ENCODE assay signal across 10 mouse cellular contexts in genomic region chr6:70956285-70956912, GRCm38 (mm10). TPM values are rescaled to one million over a fixed set of nuclear protein-coding genes. Genes with fewer than 3 reads are reported as not detected.
DNase-seq lines count a peak whose midpoint lies in the region; ATAC-seq and TF ChIP-seq lines count a peak whose summit lies in the region.
"Had no signal": no experiment of that assay in that cellular context is flagged by ENCODE, and none has a peak within 500 bp of the region (broad histone marks: within the 10 kb centered on the region; RNA-seq: fewer than 3 reads in every experiment).

Foxi3 (plus strand) TSS chr6:70956531.

- no peaks in the 10 kb centered on the region for H3K36me3 ChIP-seq in heart, embryonic 14.5 days (ENCODE audit: control insufficient read depth, insufficient read depth, low read length)
- no peaks in the 10 kb centered on the region for H3K36me3 ChIP-seq in forebrain, embryonic 15.5 days
- H3K36me3 ChIP-seq in kidney, adult 2 months (ENCODE audit: control insufficient read depth, insufficient read depth, low read length), result no peaks in the 10 kb centered on the region
- H3K36me3 ChIP-seq in lung, embryonic 14.5 days (ENCODE audit: insufficient read depth), result no peaks in the 10 kb centered on the region

- TF ChIP-seq POLR2A in kidney, adult 2 months (IDR thresholded peaks at IDR 0.05; ENCODE audit: low read depth, low read length), result no peak

- H3K4me1 ChIP-seq in heart, embryonic 14.5 days (ENCODE audit: control insufficient read depth in 2 of 2, insufficient read depth in 2 of 2, low read length in 2 of 2), result peaks cover 0 to 9% of the 10 kb centered on the region in 2 experiments; a peak in 3 of 4 replicates
- H3K4me1 ChIP-seq in forebrain, embryonic 15.5 days, result peaks cover 12% of the 10 kb centered on the region
- no peaks in the 10 kb centered on the region for H3K4me1 ChIP-seq in kidney, adult 2 months (ENCODE audit: control insufficient read depth, insufficient read depth, low read length)
- H3K4me1 ChIP-seq in lung, embryonic 14.5 days (ENCODE audit: insufficient read depth), result no peaks in the 10 kb centered on the region

- H3K9me3 ChIP-seq in heart, embryonic 14.5 days (ENCODE audit: control insufficient read depth, low read length), result no peaks in the 10 kb centered on the region
- no peaks in the 10 kb centered on the region for H3K9me3 ChIP-seq in forebrain, embryonic 15.5 days
- H3K9me3 ChIP-seq in lung, embryonic 14.5 days (ENCODE audit: low read depth, low read length), result no peaks in the 10 kb centered on the region

- peaks cover 84% of the 10 kb centered on the region for H3K27me3 ChIP-seq in heart, embryonic 14.5 days (ENCODE audit: control insufficient read depth, insufficient read depth, low read length)
- H3K27me3 ChIP-seq in forebrain, embryonic 15.5 days, result peaks cover 67% of the 10 kb centered on the region
- H3K27me3 ChIP-seq in kidney, adult 2 months (replicated peaks; ENCODE audit: control insufficient read depth, insufficient read depth, low read length), result no peaks in the 10 kb centered on the region; the same call in none of the 2 replicates
- H3K27me3 ChIP-seq in lung, embryonic 14.5 days (ENCODE audit: insufficient read depth, low read length), result peaks cover 77% of the 10 kb centered on the region

- TF ChIP-seq CTCF in kidney, adult 2 months (conservative IDR thresholded peaks at IDR 0.05; ENCODE audit: insufficient read depth, insufficient read length, low read depth, low read length), result no peak
- no peak for TF ChIP-seq CTCF in lung, embryonic 14.5 days (IDR thresholded peaks at IDR 0.05; ENCODE audit: low read depth)

- no peak within 1 kb of the TSS for H3K27ac ChIP-seq in heart, embryonic 14.5 days (replicated peaks in 1 of 2; ENCODE audit: control insufficient read depth in 1 of 2, insufficient read depth in 1 of 2, low read depth in 2 of 2, low read length in 2 of 2)
- H3K27ac ChIP-seq in forebrain, embryonic 15.5 days (replicated peaks), result no peak within 1 kb of the TSS
- H3K27ac ChIP-seq in kidney, adult 2 months (ENCODE audit: insufficient read depth, low read depth, low read length), result no peak within 1 kb of the TSS
- H3K27ac ChIP-seq in lung, embryonic 14.5 days (ENCODE audit: low read depth), result no peak within 1 kb of the TSS

- H3K9ac ChIP-seq in heart, embryonic 14.5 days (ENCODE audit: low read length), result no peak within 1 kb of the TSS
- peak within 1 kb of the TSS; percentile 30; the same call in 1 of the 2 replicates for H3K9ac ChIP-seq in forebrain, embryonic 15.5 days (replicated peaks)
- H3K9ac ChIP-seq in lung, embryonic 14.5 days, result peak within 1 kb of the TSS; percentile 23

- no peak; the same call in 1 of the 2 replicates for ATAC-seq in heart, embryonic 14.5 days (ENCODE audit: insufficient number of reproducible peaks, insufficient read depth, low FRiP score, low read depth)
- ATAC-seq in forebrain, embryonic 15.5 days (replicated peaks), result peak; percentile 53
- peak; percentile 89 for ATAC-seq in lung, embryonic 14.5 days (ENCODE audit: insufficient read depth)
- 0 out of 2 replicates have a peak, but pooled peaks have one; percentile 9 for ATAC-seq in neutrophil, adult 5-6 weeks (ENCODE audit: extremely low read depth, insufficient number of reproducible peaks, low FRiP score, poor library complexity, severe bottlenecking)
- ATAC-seq: Patski had no signal

- H3K4me3 ChIP-seq in heart, embryonic 14.5 days (ENCODE audit: control insufficient read depth in 1 of 2, insufficient read depth in 1 of 2, low read depth in 1 of 2, low read length in 2 of 2), result peak within 1 kb of the TSS; percentile 27 to 47
- peak within 1 kb of the TSS; percentile 42 for H3K4me3 ChIP-seq in forebrain, embryonic 15.5 days
- peak within 1 kb of the TSS; percentile 17; the same call in 1 of the 2 replicates for H3K4me3 ChIP-seq in kidney, adult 2 months (ENCODE audit: insufficient read depth, low read depth, low read length)
- peak within 1 kb of the TSS; percentile 42 for H3K4me3 ChIP-seq in lung, embryonic 14.5 days (ENCODE audit: low read depth, low read length)

- WGBS in heart, embryonic 14.5 days, result under 1% methylated on average over 57 of the region's 67 CpGs
- WGBS in forebrain, embryonic 15.5 days, result under 1% methylated on average over 64 of the region's 67 CpGs
- WGBS in kidney, adult 2 months, result 1% methylated on average over 67 of the region's 67 CpGs
- WGBS in lung, embryonic 14.5 days, result under 1% methylated on average over 67 of the region's 67 CpGs

- no peak for DNase-seq in heart, adult 9 months (ENCODE audit: low spot score in 2 of 2)
- DNase-seq in c-Kit-positive CD71-positive TER-119-negative erythroid progenitor cells, embryonic 14.5 days (ENCODE audit: low read depth), result peak; percentile 21
- DNase-seq in kidney, adult 2 months, result peak; percentile 66
- DNase-seq in lung, embryonic 14.5 days, result peak; percentile 66
- no peak for DNase-seq in spleen, adult 12 weeks (ENCODE audit: low spot score)

- H3K4me2 ChIP-seq in heart, embryonic 14.5 days (ENCODE audit: low read length), result peak within 1 kb of the TSS; percentile 79
- peak within 1 kb of the TSS; percentile 84 for H3K4me2 ChIP-seq in forebrain, embryonic 15.5 days (replicated peaks)
- peak within 1 kb of the TSS; percentile 79 for H3K4me2 ChIP-seq in lung, embryonic 14.5 days

RNA-seq across cellular contexts. Expression of gene Foxi3, which starts in this region (rescaled TPM):
- polyA plus RNA-seq in heart, embryonic 14.5 days (2014; fragmentation: Nextera tagmentation; extraction: Ambion mirVana), result not detected in 2 replicates
- not detected in 2 replicates for polyA plus RNA-seq in forebrain, embryonic 15.5 days (2015; fragmentation: Nextera tagmentation; extraction: Ambion mirVana)
- not detected in 2 replicates for polyA plus RNA-seq in kidney, adult 2 months (2012; rRNA removed)
- not detected in 2 replicates for polyA plus RNA-seq in lung, embryonic 14.5 days (2014; fragmentation: Nextera tagmentation; extraction: Ambion mirVana)
- total RNA-seq in neutrophil, adult 5-6 weeks (2017), result not detected in 2 replicates
- total RNA-seq: layer of hippocampus, postnatal 14 days had no signal
- polyA plus RNA-seq: Patski had no signal

Comparison
In these comparisons a context has a peak if more than half of its experiments do, and no peak if none do; other contexts are left out.
1. Peak in ATAC-seq, H3K4me3 ChIP-seq, H3K9ac ChIP-seq and H3K4me2 ChIP-seq in forebrain, embryonic 15.5 days; RNA of the gene not detected or under 1 TPM.
2. Peak in DNase-seq and H3K4me3 ChIP-seq in kidney, adult 2 months; RNA of the gene not detected or under 1 TPM.
3. Peak in DNase-seq, ATAC-seq, H3K4me3 ChIP-seq, H3K9ac ChIP-seq and H3K4me2 ChIP-seq in lung, embryonic 14.5 days; RNA of the gene not detected or under 1 TPM.
4. Peak in ATAC-seq in neutrophil, adult 5-6 weeks; RNA of the gene not detected or under 1 TPM.